ENCODE assay signal across 8 mouse cellular contexts in genomic region chr9:49798806-49799205, GRCm38 (mm10). TPM values are rescaled to one million over a fixed set of nuclear protein-coding genes. Genes with fewer than 3 reads are reported as not detected.
DNase-seq lines count a peak whose midpoint lies in the region; ATAC-seq and TF ChIP-seq lines count a peak whose summit lies in the region.

Ncam1 (minus strand) TSS chr9:49798925.

- H3K27ac ChIP-seq in forebrain, postnatal 0 days (ENCODE audit: low read depth, low read length): peak within 1 kb of the TSS; percentile 98
- H3K27ac ChIP-seq in liver, embryonic 15.5 days (replicated peaks): no peak within 1 kb of the TSS
- H3K27ac ChIP-seq in neural tube, embryonic 15.5 days (replicated peaks): peak within 1 kb of the TSS; percentile 97

- peak; percentile 81 for ATAC-seq in forebrain, postnatal 0 days
- ATAC-seq in liver, embryonic 15.5 days (ENCODE audit: insufficient read depth): no peak
- peak; percentile 86 for ATAC-seq in neural tube, embryonic 15.5 days (ENCODE audit: low FRiP score)

- H3K9ac ChIP-seq in forebrain, postnatal 0 days: peak within 1 kb of the TSS; percentile 99
- no peak within 1 kb of the TSS for H3K9ac ChIP-seq in liver, embryonic 15.5 days
- H3K9ac ChIP-seq in neural tube, embryonic 15.5 days (replicated peaks): peak within 1 kb of the TSS; percentile 100

- H3K4me2 ChIP-seq in forebrain, postnatal 0 days (ENCODE audit: low read depth): peak within 1 kb of the TSS; percentile 70
- H3K4me2 ChIP-seq in liver, embryonic 15.5 days: peak within 1 kb of the TSS; percentile 61
- H3K4me2 ChIP-seq in neural tube, embryonic 15.5 days: peak within 1 kb of the TSS; percentile 80

- peaks cover 10% of the 10 kb centered on the region; the same call in 1 of the 2 replicates for H3K4me1 ChIP-seq in forebrain, postnatal 0 days (ENCODE audit: insufficient read depth)
- H3K4me1 ChIP-seq in liver, embryonic 15.5 days (replicated peaks): peaks cover 10% of the 10 kb centered on the region; the same call in 1 of the 2 replicates
- peaks cover 28% of the 10 kb centered on the region for H3K4me1 ChIP-seq in neural tube, embryonic 15.5 days

- DNase-seq in Muller cell, postnatal 12 days (ENCODE audit: inconsistent ontology term): peak; percentile 98
- DNase-seq in cerebellum, adult 18-20 months: peak; percentile 94
- DNase-seq in forebrain, postnatal 0 days: peak; percentile 98
- DNase-seq in heart, postnatal 25 days (ENCODE audit: low spot score): peak; percentile 48
- DNase-seq in layer of hippocampus, adult 11-12 months (ENCODE audit: low spot score): peak; percentile 97
- DNase-seq in thymus, postnatal 14 days: peak; percentile 94

- intact Hi-C loops in heart, postnatal 25 days (cut with DNase I): no loop called here

- H3K27me3 ChIP-seq in forebrain, postnatal 0 days (ENCODE audit: insufficient read depth, low read length): no peaks in the 10 kb centered on the region
- peaks cover 59% of the 10 kb centered on the region for H3K27me3 ChIP-seq in liver, embryonic 15.5 days
- H3K27me3 ChIP-seq in neural tube, embryonic 15.5 days (replicated peaks): no peaks in the 10 kb centered on the region

- H3K9me3 ChIP-seq in forebrain, postnatal 0 days (ENCODE audit: low read length): no peaks in the 10 kb centered on the region
- no peaks in the 10 kb centered on the region for H3K9me3 ChIP-seq in liver, embryonic 15.5 days (replicated peaks)
- no peaks in the 10 kb centered on the region for H3K9me3 ChIP-seq in neural tube, embryonic 15.5 days (replicated peaks)

- H3K4me3 ChIP-seq in forebrain, postnatal 0 days (ENCODE audit: low read depth, low read length): peak within 1 kb of the TSS; percentile 99
- peak within 1 kb of the TSS; percentile 53 for H3K4me3 ChIP-seq in liver, embryonic 15.5 days (replicated peaks)
- peak within 1 kb of the TSS; percentile 94 for H3K4me3 ChIP-seq in neural tube, embryonic 15.5 days (replicated peaks)

- under 1% methylated on average over 23 of the region's 23 CpGs for WGBS in forebrain, postnatal 0 days
- WGBS in liver, embryonic 15.5 days (ENCODE audit: insufficient replicate concordance): under 1% methylated on average over 23 of the region's 23 CpGs
- under 1% methylated on average over 23 of the region's 23 CpGs for WGBS in neural tube, embryonic 15.5 days

- peak; percentile 12; the same call in 1 of the 2 replicates for TF ChIP-seq CTCF in forebrain, postnatal 0 days (IDR thresholded peaks at IDR 0.05; ENCODE audit: low read depth)

- no peaks in the 10 kb centered on the region for H3K36me3 ChIP-seq in forebrain, postnatal 0 days (ENCODE audit: insufficient read depth)
- H3K36me3 ChIP-seq in liver, embryonic 15.5 days (replicated peaks): no peaks in the 10 kb centered on the region
- H3K36me3 ChIP-seq in neural tube, embryonic 15.5 days: no peaks in the 10 kb centered on the region

RNA-seq across cellular contexts. Expression of gene Ncam1, which starts in this region (rescaled TPM):
- total RNA-seq in forebrain, postnatal 0 days (2014; rRNA removed): 401 and 517 TPM in 2 replicates
- 412 and 524 TPM in 2 replicates for polyA plus RNA-seq in forebrain, postnatal 0 days (2015; fragmentation: Nextera tagmentation; extraction: Ambion mirVana)
- total RNA-seq in heart, postnatal 25 days (2021): 1 to 10 TPM; 6.7 to 7.7 TPM
- 4.1 and 5.6 TPM in 2 replicates for polyA plus RNA-seq in liver, embryonic 15.5 days (2015; fragmentation: Nextera tagmentation; extraction: Ambion mirVana)
- polyA plus RNA-seq in neural tube, embryonic 15.5 days (2015; fragmentation: Nextera tagmentation; extraction: Ambion mirVana): 387 and 434 TPM in 2 replicates

Comparison
In these comparisons a context has a peak if more than half of its experiments do, and no peak if none do; other contexts are left out.
1. RNA of gene Ncam1 (total RNA-seq): 401 to 517 TPM in forebrain, postnatal 0 days; 6.7 to 7.7 TPM in heart, postnatal 25 days; every median in the first group is over 10 times any median in the second.
2. RNA of gene Ncam1 (polyA plus RNA-seq): 412 to 524 TPM in forebrain, postnatal 0 days and 387 to 434 TPM in neural tube, embryonic 15.5 days; 4.1 to 5.6 TPM in liver, embryonic 15.5 days; every median in the first group is over 10 times any median in the second.
3. DNase-seq: peak in every context shown above with its lines; median percentile 98 in Muller cell, postnatal 12 days; 98 in forebrain, postnatal 0 days; 97 in layer of hippocampus, adult 11-12 months; 94 in cerebellum, adult 18-20 months; 94 in thymus, postnatal 14 days; 48 in heart, postnatal 25 days.
4. Peak in every context shown above with its lines, with median percentiles within 50 percentile points of each other: H3K4me2 ChIP-seq and H3K4me3 ChIP-seq.